Mouse (Mus musculus) lung, postnatal 0 days (tissue): ENCODE results near the gene Klk1. TPM values are rescaled to one million over a fixed set of nuclear protein-coding genes. Genes with fewer than 3 reads are reported as not detected.
"Not testable (repeated sequence)": the region's sequence is repeated elsewhere in the genome, so short reads cannot be mapped to it uniquely, and the experiment has no call there.

Source experiments
- ATAC-seq: fragments of 200-750 bp; cut with Nextera tagmentation; 2 replicates; pipeline ENCODE4 v1.8.0; 2017; ENCODE audit warnings: moderate library complexity
- DNase-seq: peaks from one replicate; pipeline ENCODE4 v3.0.0-alpha.2; 2016; ENCODE audit warnings: low spot score
- H3K27ac ChIP-seq: fragments of 300-500 bp; sonication (generic); 2 replicates; pipeline ENCODE4 v1.5.1; 2014; ENCODE audit warnings: antibody characterized with exemption, mild to moderate bottlenecking, low read length, mixed read lengths
- H3K27me3 ChIP-seq: fragments of 300-500 bp; sonication (generic); replicated peaks from 2 replicates; pipeline ENCODE4 v1.6.1; 2014; ENCODE audit warnings: low read length, mixed read lengths; ENCODE audit not compliant: insufficient read depth
- H3K36me3 ChIP-seq: fragments of 300-500 bp; sonication (generic); 2 replicates; pipeline ENCODE4 v1.6.1; 2014; ENCODE audit warnings: low read length, mixed read lengths; ENCODE audit not compliant: insufficient read depth
- H3K4me1 ChIP-seq: fragments of 300-500 bp; sonication (generic); 2 replicates; pipeline ENCODE4 v1.6.1; 2014; ENCODE audit warnings: antibody characterized with exemption, low read depth, low read length, mixed read lengths; ENCODE audit not compliant: insufficient read depth
- H3K4me2 ChIP-seq: fragments of 300-500 bp; sonication (generic); replicated peaks from 2 replicates; pipeline ENCODE4 v1.6.1; 2014; ENCODE audit warnings: low read depth, mild to moderate bottlenecking, low read length, moderate library complexity, mixed read lengths
- H3K4me3 ChIP-seq: fragments of 300-500 bp; sonication (generic); 2 replicates; pipeline ENCODE4 v1.5.1; 2014; ENCODE audit warnings: low read depth, low read length
- H3K9ac ChIP-seq: fragments of 300-500 bp; sonication (generic); replicated peaks from 2 replicates; pipeline ENCODE4 v1.6.1; 2014; ENCODE audit warnings: low read depth, mild to moderate bottlenecking
- H3K9me3 ChIP-seq: fragments of 300-500 bp; sonication (generic); 2 replicates; pipeline ENCODE4 v1.6.1; 2016; ENCODE audit warnings: low read length, mixed read lengths
- CTCF ChIP-seq: IDR thresholded peaks from 2 replicates; pipeline ENCODE4 v1.5.1; 2016; ENCODE audit warnings: antibody characterized with exemption, mild to moderate bottlenecking
- EP300 ChIP-seq: IDR thresholded peaks from 2 replicates; pipeline ENCODE4 v1.6.1; 2016; ENCODE audit warnings: antibody characterized with exemption, mild to moderate bottlenecking, control low read depth
- WGBS: fragments of 180-500 bp; shearing (Covaris S2); extraction: QIAGEN DNeasy Blood & Tissue Kit; methylation state at CpG from one replicate; pipeline ENCODE4 v1.1.7; 2014; 5-methylcytosine and 5-hydroxymethylcytosine counted together
- polyA plus RNA-seq: library from polyadenylated mRNA; unstranded; fragments of >200 nt; fragmentation: Nextera tagmentation; extraction: Ambion mirVana; gene quantifications from 2 replicates; pipeline ENCODE4 v1.2.1, GENCODE M21; 2015

Klk1 gene
- polyA plus RNA-seq, 1 experiment from 2014 or later, result not detected

DNA sequence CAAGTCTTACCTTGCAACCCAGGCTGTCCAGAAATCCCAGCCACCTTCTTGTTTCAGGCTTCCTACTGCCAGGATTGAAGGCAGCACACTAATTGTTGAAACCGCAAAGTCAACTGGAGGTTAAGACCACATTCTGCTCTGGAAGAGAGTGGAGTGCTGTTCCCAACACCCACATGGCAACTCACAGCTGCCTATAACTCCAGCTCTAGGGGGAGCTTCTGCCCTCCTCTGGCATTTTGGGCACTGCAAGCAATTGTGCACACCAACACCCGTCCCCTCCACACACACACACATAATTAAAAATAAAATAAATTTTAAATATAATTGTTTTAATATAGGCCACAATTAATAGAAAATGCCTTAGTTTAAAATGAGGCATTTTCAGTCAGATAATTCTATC lies 16.0 kb downstream of the Klk1 start:
- Histone ChIP-seq H3K4me1 (peaks cover 7% of the 10 kb centered on the region; the same call in 1 of the 2 replicates), H3K4me2 (no peak overlapping the region), H3K27me3 (no peaks in the 10 kb centered on the region), H3K27ac (no peak overlapping the region), H3K9me3 (no peaks in the 10 kb centered on the region), H3K4me3 (no peak overlapping the region), H3K36me3 (no peaks in the 10 kb centered on the region), H3K9ac (no peak overlapping the region)
- TF ChIP-seq CTCF, result no peak
- TF ChIP-seq EP300, result no peak
- DNase-seq (no peak), ATAC-seq (no peak)
- 55% methylated on average over 2 of the region's 2 CpGs for WGBS

DNA sequence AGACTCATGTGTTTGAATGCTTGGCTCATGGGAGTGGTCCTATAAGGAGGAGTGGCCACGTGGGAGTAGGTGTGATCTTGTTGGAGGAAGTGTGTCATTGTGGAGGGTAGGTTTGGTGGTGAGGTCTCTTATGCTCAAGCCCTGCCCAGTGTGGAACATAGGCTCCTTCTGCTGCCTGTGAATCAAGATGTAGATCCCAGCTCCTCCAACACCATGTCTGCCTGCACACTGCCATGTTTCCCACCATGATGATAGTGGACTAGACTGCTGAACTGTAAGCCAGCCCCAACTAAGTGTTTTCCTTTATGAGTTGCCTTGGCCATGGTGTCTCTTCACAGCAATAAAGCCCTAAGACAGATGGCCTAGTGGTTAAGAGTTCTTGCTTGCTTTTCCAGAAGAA lies 18.9 kb downstream of the Klk1 start:
- no peak for ATAC-seq

DNA sequence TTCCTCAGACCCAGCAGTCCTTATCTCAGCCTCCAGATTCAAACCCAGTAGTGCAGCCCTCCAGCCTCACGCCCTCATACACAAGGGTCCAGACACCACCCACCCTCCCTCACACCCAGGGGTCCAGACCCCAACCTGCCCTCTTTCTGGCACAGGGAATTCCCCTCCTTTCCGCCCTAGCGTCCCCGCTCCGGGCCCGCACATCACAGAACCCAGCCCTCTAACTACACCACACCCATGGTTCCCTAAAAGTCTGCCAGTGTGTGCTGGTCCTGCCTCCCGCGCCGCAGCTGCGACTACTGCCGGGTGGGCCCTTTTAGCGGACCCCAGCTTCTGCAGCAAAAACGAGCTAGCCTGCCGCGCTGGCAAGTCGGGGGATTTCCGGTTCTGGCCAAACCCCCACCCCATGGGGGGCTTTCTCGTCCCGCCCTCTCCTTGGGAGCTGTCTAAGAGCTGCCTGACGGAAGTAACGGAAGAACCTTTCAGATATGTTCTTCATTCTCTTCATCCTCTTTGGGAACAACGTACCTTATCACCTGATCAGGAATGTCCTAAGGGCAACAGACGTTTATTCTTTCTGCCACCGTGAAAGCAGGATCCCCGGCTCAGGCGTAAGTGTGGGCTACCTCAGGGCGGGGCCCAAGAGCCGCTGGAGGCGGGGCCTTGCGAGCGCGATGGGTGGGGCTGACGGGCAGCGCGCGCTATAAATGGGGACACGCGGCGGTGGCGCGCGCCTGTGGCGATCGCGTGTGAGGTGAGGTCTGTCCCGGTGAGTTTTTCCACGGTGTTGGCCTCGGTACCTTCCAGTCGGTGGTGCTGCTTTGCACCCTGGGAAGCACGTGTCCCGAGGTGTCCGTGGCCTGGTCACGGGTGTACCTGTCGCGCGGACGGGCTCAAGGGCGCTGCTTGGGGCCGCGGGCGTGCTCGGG lies 21.2 kb downstream of the Klk1 start, which contains the start of the genes 1700028J19Rik and 2410002F23Rik:
Gene 1700028J19Rik, minus strand, starts transcription at position 641 of the 929 bp plus-strand sequence.
Gene 2410002F23Rik, plus strand, starts transcription at position 668 of the 929 bp plus-strand sequence.
- H3K36me3 ChIP-seq, result no peaks in the 10 kb centered on the region; the same call in 1 of the 2 replicates
- no peaks in the 10 kb centered on the region for H3K27me3 ChIP-seq
- H3K9me3 ChIP-seq, result no peaks in the 10 kb centered on the region
- peak within 1 kb of the TSS; percentile 93 for H3K9ac ChIP-seq
- DNase-seq (peak; percentile 93), ATAC-seq (peak; percentile 94)
- H3K4me3 ChIP-seq, result peak within 1 kb of the TSS; percentile 81
- peak within 1 kb of the TSS; percentile 92 for H3K27ac ChIP-seq
- TF ChIP-seq CTCF (no peak), EP300 (peak; percentile 90)
- under 1% methylated on average over 60 of the region's 62 CpGs for WGBS
- peaks cover 7% of the 10 kb centered on the region; the same call in 1 of the 2 replicates for H3K4me1 ChIP-seq
- H3K4me2 ChIP-seq, result peak within 1 kb of the TSS; percentile 74

More for the DNA sequence above, 18.9 kb downstream of the Klk1 start:
- no peaks in the 10 kb centered on the region for H3K36me3 ChIP-seq
- 44% methylated on average over 1 of the region's 1 CpGs for WGBS
- no peak overlapping the region for H3K9ac ChIP-seq
- H3K27me3 ChIP-seq, result no peaks in the 10 kb centered on the region
- DNase-seq, result no peak
- no peak overlapping the region for H3K27ac ChIP-seq
- no peak overlapping the region for H3K4me2 ChIP-seq
- H3K4me1 ChIP-seq, result peaks cover 7% of the 10 kb centered on the region; the same call in 1 of the 2 replicates
- no peak overlapping the region for H3K4me3 ChIP-seq
- TF ChIP-seq EP300, result no peak
- no peak for TF ChIP-seq CTCF
- H3K9me3 ChIP-seq, result no peaks in the 10 kb centered on the region

DNA sequence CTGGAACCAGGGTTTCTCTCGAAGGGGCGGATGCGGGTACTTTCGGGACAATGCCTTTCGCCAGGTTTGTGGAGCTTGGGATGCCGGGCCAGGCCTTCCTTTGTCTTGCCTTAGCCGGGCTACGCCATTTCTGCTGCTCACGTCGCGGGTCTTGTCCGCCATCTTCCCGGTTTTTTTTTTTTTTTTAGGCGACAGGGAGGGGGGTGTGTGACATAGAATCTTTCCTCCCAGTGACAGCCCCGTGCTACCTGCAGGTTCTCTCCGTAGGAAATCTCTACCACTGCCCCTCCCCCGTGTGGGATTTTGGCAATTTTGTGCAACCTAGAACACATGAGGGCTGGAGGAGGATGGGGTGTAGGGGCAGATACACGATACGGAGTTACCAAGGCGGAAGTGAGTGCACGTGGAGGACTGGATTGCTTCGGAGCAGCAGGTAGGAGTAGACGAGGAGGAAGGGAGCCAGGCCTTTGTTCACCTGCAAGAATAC lies 21.9 kb downstream of the Klk1 start:
- Histone ChIP-seq H3K4me1 (peaks cover 7% of the 10 kb centered on the region; the same call in 1 of the 2 replicates), H3K27me3 (no peaks in the 10 kb centered on the region), H3K9me3 (no peaks in the 10 kb centered on the region), H3K36me3 (no peaks in the 10 kb centered on the region; the same call in 1 of the 2 replicates), H3K4me3 (peak overlapping the region; percentile 81), H3K27ac (peak overlapping the region; percentile 92), H3K9ac (peak overlapping the region; percentile 93), H3K4me2 (peak overlapping the region; percentile 74)
- TF ChIP-seq EP300 (no peak), CTCF (no peak)
- WGBS, result 6% methylated on average over 20 of the region's 23 CpGs
- ATAC-seq (peak; percentile 42), DNase-seq (peak; percentile 66)

DNA sequence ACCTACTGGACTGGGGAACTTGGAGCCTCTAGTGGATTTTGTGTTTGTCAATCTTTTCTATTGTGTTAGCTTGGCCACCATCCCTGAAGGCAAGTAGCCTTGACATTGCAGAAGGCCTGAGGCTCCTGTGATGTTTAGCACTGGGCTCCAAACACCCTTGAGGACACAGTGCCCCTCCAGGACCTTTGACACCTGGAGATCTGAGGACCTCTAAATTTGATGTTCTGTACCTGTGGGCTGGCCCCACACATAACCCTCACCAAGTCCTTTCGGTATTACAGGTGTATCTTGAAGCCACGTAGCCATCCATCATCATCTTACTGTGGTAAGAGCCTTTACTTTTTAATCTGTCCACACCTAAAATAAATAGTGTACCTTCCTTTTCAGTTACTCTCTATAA lies 22.8 kb downstream of the Klk1 start:
- WGBS, result 76% methylated on average over 2 of the region's 2 CpGs
- Histone ChIP-seq H3K4me2 (no peak overlapping the region), H3K27me3 (no peaks in the 10 kb centered on the region), H3K4me1 (peaks cover 7% of the 10 kb centered on the region; the same call in 1 of the 2 replicates), H3K27ac (no peak overlapping the region), H3K9me3 (no peaks in the 10 kb centered on the region), H3K36me3 (no peaks in the 10 kb centered on the region; the same call in 1 of the 2 replicates), H3K9ac (no peak overlapping the region), H3K4me3 (no peak overlapping the region)
- TF ChIP-seq CTCF (no peak), EP300 (no peak)
- no peak for DNase-seq
- ATAC-seq, result no peak

DNA sequence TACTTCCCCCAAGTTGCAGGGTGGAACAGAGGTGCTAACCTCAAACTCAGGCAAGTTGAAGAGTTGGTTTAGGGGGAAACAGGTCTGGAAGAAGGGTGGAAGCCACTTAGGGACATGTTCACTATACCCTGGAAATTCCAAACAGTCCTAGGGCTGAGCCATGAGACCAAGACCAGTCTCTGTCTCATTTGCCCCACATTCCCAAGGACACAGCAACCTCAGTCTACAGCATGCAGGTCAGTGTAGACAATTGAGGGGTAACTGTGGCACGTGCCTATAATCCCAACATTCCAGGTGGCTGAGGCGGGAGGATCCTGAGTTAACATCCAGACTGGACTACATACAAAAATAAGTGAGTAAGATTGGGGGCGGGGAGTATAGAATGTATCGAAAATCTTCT lies 24.1 kb downstream of the Klk1 start:
- 88% methylated on average over 4 of the region's 4 CpGs for WGBS
- H3K4me1 ChIP-seq, result peaks cover 7% of the 10 kb centered on the region; the same call in 1 of the 2 replicates
- H3K27ac ChIP-seq, result no peak overlapping the region
- H3K27me3 ChIP-seq, result no peaks in the 10 kb centered on the region
- no peak overlapping the region for H3K4me2 ChIP-seq
- no peak for ATAC-seq
- H3K36me3 ChIP-seq, result no peaks in the 10 kb centered on the region; the same call in 1 of the 2 replicates
- no peaks in the 10 kb centered on the region for H3K9me3 ChIP-seq
- H3K9ac ChIP-seq, result no peak overlapping the region
- DNase-seq, result no peak
- TF ChIP-seq CTCF (no peak), EP300 (no peak)
- H3K4me3 ChIP-seq, result no peak overlapping the region

DNA sequence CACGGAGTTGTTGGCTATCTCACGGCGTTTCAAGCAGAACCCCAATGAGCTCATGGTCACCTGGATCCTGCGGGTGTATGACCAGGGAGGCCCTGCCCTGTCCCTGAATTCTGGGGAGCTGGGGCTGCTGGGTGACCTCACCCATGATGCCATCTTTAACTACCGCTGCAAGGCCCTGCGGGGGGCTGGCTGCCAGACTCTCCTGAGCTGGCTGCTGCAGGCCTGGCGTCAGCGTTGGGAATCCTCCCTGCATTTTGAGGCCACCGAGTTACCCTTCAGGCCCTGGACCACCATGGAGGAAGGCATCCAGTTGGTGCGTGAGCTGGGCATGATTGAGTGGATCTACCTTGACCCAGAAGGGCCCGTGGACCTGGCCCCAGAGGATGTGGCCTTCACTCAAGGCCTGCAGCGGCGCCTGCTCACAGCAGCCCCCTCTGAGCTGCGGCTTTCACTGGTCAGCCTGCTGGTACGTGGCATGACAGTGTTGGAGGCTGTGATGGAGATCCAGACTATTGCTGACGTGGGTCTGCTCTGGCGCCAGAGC lies 25.6 kb downstream of the Klk1 start:
- not testable (repeated sequence) for H3K9me3 ChIP-seq, H3K9ac ChIP-seq, H3K4me1 ChIP-seq, ATAC-seq, H3K27ac ChIP-seq, H3K4me2 ChIP-seq, H3K4me3 ChIP-seq, H3K36me3 ChIP-seq, H3K27me3 ChIP-seq, DNase-seq
- 88% methylated on average over 17 of the region's 17 CpGs for WGBS
